Mouse (Mus musculus): ENCODE results near the gene Gm49373.

DNA sequence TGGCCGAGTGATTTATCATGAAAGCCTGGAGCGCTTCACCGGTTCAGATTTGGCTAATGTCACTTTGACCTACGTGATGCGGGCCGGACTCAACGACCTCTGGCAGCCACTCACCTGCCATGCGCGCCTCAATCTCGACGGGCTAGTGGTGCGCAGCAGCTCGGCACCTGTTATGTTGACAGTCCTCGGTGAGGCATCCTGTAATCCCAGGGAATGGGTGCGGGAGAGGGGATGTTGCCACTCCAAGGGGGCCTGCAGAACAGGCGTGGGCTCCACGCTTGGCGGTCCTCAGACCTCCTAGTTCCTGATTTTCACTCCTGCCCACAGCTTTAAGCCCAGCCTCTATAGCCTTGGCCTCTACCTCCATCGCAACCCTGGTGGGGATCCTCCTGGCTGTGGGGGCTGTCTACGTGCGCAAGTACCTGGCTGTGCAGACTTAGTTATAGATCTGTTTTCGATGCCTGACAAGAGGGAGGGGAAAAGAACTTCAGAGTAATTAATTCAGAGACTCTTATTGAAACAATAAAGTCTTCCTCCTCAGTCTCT is 42.8 kb downstream of the Gm49373 start:
- TF ChIP-seq CTCF (IDR thresholded peaks at IDR 0.05; ENCODE audit: control insufficient read depth, insufficient read depth, insufficient read length), result no peak
- TF ChIP-seq MYOG (IDR thresholded peaks at IDR 0.05; ENCODE audit: control insufficient read depth, extremely low read depth, insufficient read length), result no peak
- no peak for TF ChIP-seq MAX (IDR thresholded peaks at IDR 0.05)
- no peak for TF ChIP-seq FOSL1 (IDR thresholded peaks at IDR 0.05; ENCODE audit: insufficient read depth, low read length, poor library complexity, severe bottlenecking)
- TF ChIP-seq MYOD1 (IDR thresholded peaks at IDR 0.05; ENCODE audit: control insufficient read depth, insufficient read length, low read depth), result no peak
- no peak for TF ChIP-seq CEBPB (IDR thresholded peaks at IDR 0.05; ENCODE audit: low read depth)
- TF ChIP-seq USF1 (IDR thresholded peaks at IDR 0.05; ENCODE audit: low read depth), result no peak
